Comparison of ENCODE assay signal across 8 mouse cellular contexts in genomic region chr15:83779387-83779786, GRCm38 (mm10). TPM values are rescaled to one million over a fixed set of nuclear protein-coding genes. Genes with fewer than 3 reads are reported as not detected.
DNase-seq lines count a peak whose midpoint lies in the region; ATAC-seq lines count a peak whose summit lies in the region.

Gene Mpped1 (plus strand): TSS chr15:83779467.

- H3K4me1 ChIP-seq in liver, embryonic 11.5 days (replicated peaks; ENCODE audit: control insufficient read depth, insufficient read depth, low read length) = no peaks in the 10 kb centered on the region
- peaks cover 67% of the 10 kb centered on the region for H3K4me1 ChIP-seq in forebrain, embryonic 15.5 days
- H3K4me1 ChIP-seq in neural tube, embryonic 15.5 days = peaks cover 17% of the 10 kb centered on the region

- no peak for ATAC-seq in liver, embryonic 11.5 days (replicated peaks; ENCODE audit: low FRiP score)
- no peak for ATAC-seq in forebrain, embryonic 15.5 days (replicated peaks)
- peak; percentile 46; the same call in 1 of the 2 replicates for ATAC-seq in neural tube, embryonic 15.5 days (ENCODE audit: low FRiP score)

- intact Hi-C loops in left cerebral cortex, postnatal 25 days (cut with DNase I) = no loop called here
- intact Hi-C loops in heart, postnatal 25 days (cut with DNase I) = no loop called here

- no peak for DNase-seq in liver, embryonic 11.5 days (ENCODE audit: low spot score)
- DNase-seq in liver = no peak
- DNase-seq in left cerebral cortex, postnatal 25 days (ENCODE audit: low spot score in 2 of 2) = no peak
- DNase-seq in adrenal gland, postnatal 14 days = no peak
- DNase-seq in ovary, postnatal 36 days (ENCODE audit: low spot score) = no peak
- DNase-seq in heart, postnatal 25 days (ENCODE audit: low spot score) = no peak

- H3K4me3 ChIP-seq in liver, embryonic 11.5 days (ENCODE audit: low read depth, low read length) = peak within 1 kb of the TSS; percentile 48
- peak within 1 kb of the TSS; percentile 80 for H3K4me3 ChIP-seq in forebrain, embryonic 15.5 days
- H3K4me3 ChIP-seq in neural tube, embryonic 15.5 days (replicated peaks) = peak within 1 kb of the TSS; percentile 67

- no peaks in the 10 kb centered on the region for H3K36me3 ChIP-seq in liver, embryonic 11.5 days (ENCODE audit: control insufficient read depth, insufficient read depth, low read length)
- no peaks in the 10 kb centered on the region for H3K36me3 ChIP-seq in forebrain, embryonic 15.5 days
- no peaks in the 10 kb centered on the region for H3K36me3 ChIP-seq in neural tube, embryonic 15.5 days

- H3K9ac ChIP-seq in liver, embryonic 11.5 days (ENCODE audit: low read depth, low read length) = no peak within 1 kb of the TSS
- H3K9ac ChIP-seq in forebrain, embryonic 15.5 days (replicated peaks) = peak within 1 kb of the TSS; percentile 81
- peak within 1 kb of the TSS; percentile 72 for H3K9ac ChIP-seq in neural tube, embryonic 15.5 days (replicated peaks)

- peak within 1 kb of the TSS; percentile 57 for H3K4me2 ChIP-seq in liver, embryonic 11.5 days
- H3K4me2 ChIP-seq in forebrain, embryonic 15.5 days (replicated peaks) = peak within 1 kb of the TSS; percentile 80
- H3K4me2 ChIP-seq in neural tube, embryonic 15.5 days = peak within 1 kb of the TSS; percentile 94

- no peaks in the 10 kb centered on the region for H3K9me3 ChIP-seq in liver, embryonic 11.5 days (ENCODE audit: control insufficient read depth, low read length)
- no peaks in the 10 kb centered on the region for H3K9me3 ChIP-seq in forebrain, embryonic 15.5 days
- no peaks in the 10 kb centered on the region for H3K9me3 ChIP-seq in neural tube, embryonic 15.5 days (replicated peaks)

- no peak within 1 kb of the TSS for H3K27ac ChIP-seq in liver, embryonic 11.5 days (ENCODE audit: low read depth, low read length)
- peak within 1 kb of the TSS; percentile 95 for H3K27ac ChIP-seq in forebrain, embryonic 15.5 days (replicated peaks)
- H3K27ac ChIP-seq in neural tube, embryonic 15.5 days (replicated peaks) = no peak within 1 kb of the TSS

- H3K27me3 ChIP-seq in liver, embryonic 11.5 days (replicated peaks; ENCODE audit: control insufficient read depth, insufficient read depth, low read length) = peaks cover 57% of the 10 kb centered on the region
- no peaks in the 10 kb centered on the region for H3K27me3 ChIP-seq in forebrain, embryonic 15.5 days
- H3K27me3 ChIP-seq in neural tube, embryonic 15.5 days (replicated peaks) = peaks cover 18% of the 10 kb centered on the region

- WGBS in liver, embryonic 11.5 days = 5% methylated on average over 27 of the region's 37 CpGs
- 3% methylated on average over 26 of the region's 37 CpGs for WGBS in forebrain, embryonic 15.5 days
- 5% methylated on average over 17 of the region's 37 CpGs for WGBS in neural tube, embryonic 15.5 days

RNA-seq across cellular contexts. Expression of gene Mpped1, which starts in this region (rescaled TPM):
- 0.18 and 0.29 TPM in 2 replicates for polyA plus RNA-seq in liver, embryonic 11.5 days (2014; fragmentation: Nextera tagmentation; extraction: Ambion mirVana)
- polyA plus RNA-seq in forebrain, embryonic 15.5 days (2015; fragmentation: Nextera tagmentation; extraction: Ambion mirVana) = 323 and 347 TPM in 2 replicates
- total RNA-seq in left cerebral cortex, postnatal 25 days (2021) = 100 to 1,000 TPM; 170 to 215 TPM
- 28.1 and 31.7 TPM in 2 replicates for polyA plus RNA-seq in neural tube, embryonic 15.5 days (2015; fragmentation: Nextera tagmentation; extraction: Ambion mirVana)
- not detected in 2 replicates for total RNA-seq in adrenal gland, postnatal 14 days (2021)
- total RNA-seq in heart, postnatal 25 days (2021) = not detected

Comparison
In these comparisons a context has a peak if more than half of its experiments do, and no peak if none do; other contexts are left out.
1. RNA of gene Mpped1 (total RNA-seq): 170 to 215 TPM in left cerebral cortex, postnatal 25 days; not detected in adrenal gland, postnatal 14 days and not detected in heart, postnatal 25 days; every median in the first group is over 100 times any median in the second.
2. RNA of gene Mpped1 (polyA plus RNA-seq): 323 to 347 TPM in forebrain, embryonic 15.5 days and 28.1 to 31.7 TPM in neural tube, embryonic 15.5 days; 0.18 to 0.29 TPM in liver, embryonic 11.5 days; every median in the first group is over 10 times any median in the second.
3. Peak in every context shown above with its lines, with median percentiles within 50 percentile points of each other: H3K4me2 ChIP-seq and H3K4me3 ChIP-seq.